Mouse (Mus musculus) liver, postnatal 0 days (tissue): ENCODE measurements around the gene Rarg.

Source experiments
- CTCF ChIP-seq: sonication (generic); IDR thresholded peaks from 2 replicates; pipeline ENCODE4 v1.5.1; 2016; ENCODE audit warnings: antibody characterized with exemption, low read depth
- EP300 ChIP-seq: IDR thresholded peaks from 2 replicates; pipeline ENCODE4 v1.6.1; 2016; ENCODE audit warnings: antibody characterized with exemption, low read depth, mild to moderate bottlenecking

- TF ChIP-seq EP300 (no peak), CTCF (no peak)
These were observed 26.7 kb downstream of the Rarg start for GRCm38 (mm10) chr15:102230408-102231321.
